Mouse (Mus musculus) erythroblast, embryonic 14.5 days (primary cell): ENCODE results near the gene Spag16. TPM values are rescaled to one million over a fixed set of nuclear protein-coding genes. Genes with fewer than 3 reads are reported as not detected.

Source experiments
- H3K27me3 ChIP-seq: 2 replicates; pipeline ENCODE4 v1.6.1; 2012; ENCODE audit warnings: inconsistent platforms; ENCODE audit not compliant: control insufficient read depth
- H3K36me3 ChIP-seq: 2 replicates; pipeline ENCODE4 v1.6.1; 2012; ENCODE audit warnings: mild to moderate bottlenecking, inconsistent platforms; ENCODE audit not compliant: control insufficient read depth
- H3K4me1 ChIP-seq: 2 replicates; pipeline ENCODE4 v1.6.1; 2012; ENCODE audit warnings: inconsistent platforms; ENCODE audit not compliant: control insufficient read depth
- H3K4me3 ChIP-seq: replicated peaks from 2 replicates; pipeline ENCODE3; 2012; ENCODE audit warnings: moderate library complexity, mild to moderate bottlenecking, inconsistent platforms
- H3K9me3 ChIP-seq: 2 replicates; pipeline ENCODE4 v1.6.1; 2012; ENCODE audit warnings: low read length, inconsistent platforms, mixed read lengths; ENCODE audit not compliant: control insufficient read depth
- GATA1 ChIP-seq: IDR thresholded peaks from 2 replicates; pipeline ENCODE4 v1.6.1; 2012; ENCODE audit warnings: low read length, inconsistent platforms, mixed read lengths
- TAL1 ChIP-seq: IDR thresholded peaks from 3 replicates; pipeline ENCODE4 v1.6.1; 2012; ENCODE audit warnings: low read length, inconsistent platforms, mixed read lengths
- polyA plus RNA-seq: library from polyadenylated mRNA; stranded (reverse); fragments of >175 nt; gene quantifications from 2 replicates; pipeline ENCODE4 v1.2.3, GENCODE M21; 2012

Spag16 gene
- polyA plus RNA-seq, 1 experiment = not detected

DNA sequence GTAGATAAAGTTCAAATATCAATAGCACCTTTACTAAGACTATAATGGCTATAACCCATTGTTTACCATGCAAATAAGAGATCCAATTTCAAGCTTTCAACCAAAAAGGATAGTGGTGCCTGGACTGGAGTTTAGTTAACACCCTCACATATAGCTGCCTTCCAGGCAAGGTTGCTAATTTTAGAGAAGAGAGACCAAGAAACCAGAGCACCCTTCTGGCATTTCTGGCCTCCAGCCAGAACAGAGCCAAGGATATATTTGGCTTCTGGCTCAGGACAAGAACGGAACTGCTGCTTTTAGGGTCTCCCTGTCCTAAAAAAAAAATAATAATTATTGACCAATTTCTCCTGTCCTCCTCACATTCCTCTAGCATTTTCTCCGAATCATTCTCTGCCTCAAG lies 703.0 kb downstream of the Spag16 start:
- Histone ChIP-seq H3K4me1 (no peaks in the 10 kb centered on the region), H3K36me3 (no peaks in the 10 kb centered on the region), H3K4me3 (no peak overlapping the region), H3K9me3 (no peaks in the 10 kb centered on the region), H3K27me3 (no peaks in the 10 kb centered on the region)
- TF ChIP-seq GATA1 = no peak
- TF ChIP-seq TAL1 = no peak

DNA sequence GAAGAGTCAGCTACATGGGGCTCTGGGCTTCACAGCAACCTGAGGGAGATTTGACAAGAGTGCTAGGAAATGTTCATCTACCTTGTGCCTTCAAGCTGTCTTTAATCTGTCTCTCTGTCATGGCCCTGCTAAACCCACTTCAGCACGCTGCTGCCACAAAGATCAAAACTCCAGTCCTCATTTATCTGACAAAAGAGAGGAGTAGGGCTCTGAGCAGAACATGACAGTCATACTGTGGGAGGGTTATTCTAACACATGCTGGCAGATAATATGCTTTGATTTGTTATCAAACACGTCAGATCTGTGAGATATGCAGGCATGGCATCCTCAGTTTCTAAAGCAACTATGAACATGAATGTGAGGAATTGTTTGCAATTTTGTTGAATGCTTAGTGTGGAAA lies 725.1 kb downstream of the Spag16 start:
- TF ChIP-seq TAL1 (no peak), GATA1 (no peak)
- no peaks in the 10 kb centered on the region for H3K36me3 ChIP-seq
- H3K4me1 ChIP-seq = no peaks in the 10 kb centered on the region
- H3K27me3 ChIP-seq = no peaks in the 10 kb centered on the region
- no peak overlapping the region for H3K4me3 ChIP-seq
- H3K9me3 ChIP-seq = no peaks in the 10 kb centered on the region

DNA sequence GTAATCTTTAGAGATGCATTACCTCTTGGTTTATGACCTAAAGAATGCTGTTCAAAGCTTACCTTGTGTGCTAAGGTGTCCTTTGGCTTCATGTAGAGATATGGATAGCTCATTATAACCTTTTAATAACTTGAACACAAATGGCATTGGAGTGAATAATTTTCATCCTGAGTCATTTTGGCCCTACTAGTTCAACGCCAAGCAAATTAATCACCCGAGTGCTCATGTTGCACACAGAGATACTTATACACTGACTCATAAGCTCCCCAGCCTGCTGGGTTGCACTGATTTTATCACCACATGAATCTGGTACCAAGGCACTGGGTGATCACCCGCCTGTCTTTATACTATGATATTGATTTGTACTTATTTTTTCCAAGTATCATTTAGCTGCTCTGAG lies 795.0 kb downstream of the Spag16 start:
- Histone ChIP-seq H3K36me3 (no peaks in the 10 kb centered on the region), H3K4me3 (no peak overlapping the region), H3K27me3 (no peaks in the 10 kb centered on the region), H3K4me1 (no peaks in the 10 kb centered on the region), H3K9me3 (peaks cover 2% of the 10 kb centered on the region; the same call in 1 of the 2 replicates)
- TF ChIP-seq TAL1 (no peak), GATA1 (no peak)

DNA sequence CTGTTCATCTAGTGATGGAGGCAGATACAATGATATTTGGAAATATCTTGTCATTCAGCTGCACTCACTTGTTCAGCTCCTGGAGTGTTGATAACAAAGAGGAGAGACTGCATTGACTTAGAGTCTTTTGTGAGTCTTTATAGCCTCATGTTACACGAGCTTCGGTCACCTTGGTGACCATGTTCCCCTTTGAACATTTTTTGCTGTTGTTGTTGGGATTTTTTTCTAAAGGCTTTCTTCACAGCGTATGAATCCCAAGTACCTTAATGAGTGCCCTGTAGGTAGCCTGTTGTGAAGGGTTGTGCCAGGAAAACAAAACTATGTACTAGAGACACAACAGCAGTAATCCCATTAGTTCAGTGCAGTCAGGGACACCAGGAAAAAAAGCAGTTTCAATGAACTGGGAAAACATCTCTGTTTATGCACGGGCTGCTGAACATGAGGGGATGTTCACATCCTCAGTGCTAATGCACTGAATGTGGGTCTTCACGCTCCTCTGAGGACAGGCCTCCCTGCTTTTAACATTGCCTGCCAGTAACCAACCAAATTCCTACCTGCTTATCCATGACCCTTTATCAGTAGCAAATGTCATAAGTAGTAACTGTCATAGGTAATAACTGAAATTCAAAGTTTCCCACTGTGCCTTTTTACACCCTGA lies 798.2 kb downstream of the Spag16 start:
- Histone ChIP-seq H3K4me1 (no peaks in the 10 kb centered on the region), H3K9me3 (peaks cover 3% of the 10 kb centered on the region; the same call in 1 of the 2 replicates), H3K36me3 (no peaks in the 10 kb centered on the region), H3K4me3 (no peak overlapping the region), H3K27me3 (no peaks in the 10 kb centered on the region)
- TF ChIP-seq TAL1 = no peak
- no peak for TF ChIP-seq GATA1

DNA sequence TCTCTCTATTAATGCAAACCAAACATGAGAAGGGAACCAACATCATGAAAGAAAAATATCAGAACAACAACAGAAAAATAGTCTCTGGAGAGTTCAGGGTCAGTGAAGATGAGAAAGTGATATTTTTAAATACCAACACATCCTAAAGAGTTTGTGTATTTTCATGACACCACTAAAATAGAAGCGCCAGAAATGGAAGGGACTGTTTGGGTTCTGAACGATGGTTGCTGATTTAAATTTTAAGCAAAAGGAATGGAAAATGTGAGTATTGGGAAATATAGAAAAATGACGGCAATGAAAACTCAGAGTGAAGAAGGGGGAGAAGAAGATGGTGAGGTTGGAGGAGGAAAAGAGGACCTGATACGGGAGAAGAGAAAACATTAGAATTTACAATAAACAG lies 825.9 kb downstream of the Spag16 start:
- Histone ChIP-seq H3K9me3 (peaks cover 5% of the 10 kb centered on the region; the same call in 1 of the 2 replicates), H3K4me3 (no peak overlapping the region), H3K36me3 (no peaks in the 10 kb centered on the region), H3K27me3 (no peaks in the 10 kb centered on the region), H3K4me1 (no peaks in the 10 kb centered on the region)
- TF ChIP-seq TAL1 = no peak
- TF ChIP-seq GATA1 = no peak

DNA sequence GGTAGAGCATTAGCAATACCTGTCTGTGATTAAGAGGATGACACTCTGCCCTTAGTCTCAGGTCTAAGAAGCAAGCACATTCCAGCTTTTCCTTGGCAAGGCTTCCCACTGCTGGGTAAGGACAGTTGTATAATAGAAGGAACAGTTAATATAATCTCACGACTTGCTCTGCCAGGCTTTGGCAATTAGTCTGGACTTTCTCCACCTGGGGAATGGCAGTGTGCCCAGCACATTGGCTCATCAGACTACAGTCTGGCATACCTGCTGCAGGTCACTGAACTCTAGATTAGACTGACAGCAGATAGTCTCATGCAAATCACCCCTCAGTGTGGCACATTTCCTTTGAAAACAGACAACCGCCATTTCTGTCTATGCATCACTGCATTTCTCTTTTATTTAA lies 865.8 kb downstream of the Spag16 start:
- Histone ChIP-seq H3K36me3 (no peaks in the 10 kb centered on the region), H3K27me3 (no peaks in the 10 kb centered on the region), H3K4me1 (no peaks in the 10 kb centered on the region), H3K9me3 (peaks cover 3% of the 10 kb centered on the region; the same call in 1 of the 2 replicates), H3K4me3 (no peak overlapping the region)
- TF ChIP-seq GATA1 = no peak
- TF ChIP-seq TAL1 = no peak

DNA sequence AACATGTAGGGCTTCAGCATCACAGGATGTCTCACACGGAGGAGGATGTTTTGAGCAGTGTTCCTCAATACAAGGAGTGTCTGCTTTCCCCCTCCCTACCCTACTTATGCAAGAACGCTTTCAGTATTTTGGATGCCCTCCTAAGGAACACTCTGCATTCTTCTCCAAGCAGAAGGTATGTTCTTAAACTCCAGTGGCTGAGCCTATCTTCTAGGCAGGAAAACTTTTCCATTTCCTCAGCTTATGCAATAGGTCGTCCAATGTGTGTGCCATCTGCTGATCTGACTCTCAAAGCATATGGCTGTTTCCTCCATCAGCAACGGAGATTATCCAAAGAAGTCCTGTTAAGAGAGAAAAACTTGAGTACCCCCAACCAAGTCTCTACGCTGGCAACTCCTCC lies 873.5 kb downstream of the Spag16 start:
- H3K4me3 ChIP-seq = no peak overlapping the region
- TF ChIP-seq GATA1 = no peak
- TF ChIP-seq TAL1 = no peak
- H3K9me3 ChIP-seq = peaks cover 15% of the 10 kb centered on the region

DNA sequence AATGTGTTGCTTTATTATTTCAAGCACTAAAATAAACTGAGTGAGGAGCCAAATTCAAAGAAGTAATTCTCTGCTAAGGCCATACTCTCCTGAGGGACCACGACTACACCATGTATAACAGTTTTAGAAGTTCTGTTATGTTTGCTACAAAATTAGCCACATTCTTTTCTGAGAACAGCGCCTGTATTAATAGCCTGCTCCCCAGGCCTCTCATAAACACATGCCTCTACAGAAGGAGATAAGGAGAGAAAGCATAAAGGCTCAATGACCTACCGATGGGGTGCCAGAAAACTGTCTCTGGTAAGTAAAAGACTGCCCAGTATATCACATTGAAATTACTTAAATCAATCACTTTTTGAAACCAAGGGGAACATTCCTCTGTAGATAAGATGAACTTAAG lies 877.2 kb downstream of the Spag16 start:
- no peaks in the 10 kb centered on the region for H3K9me3 ChIP-seq

More for the DNA sequence above, 873.5 kb downstream of the Spag16 start:
- Histone ChIP-seq H3K27me3 (no peaks in the 10 kb centered on the region), H3K36me3 (no peaks in the 10 kb centered on the region), H3K4me1 (no peaks in the 10 kb centered on the region)

DNA sequence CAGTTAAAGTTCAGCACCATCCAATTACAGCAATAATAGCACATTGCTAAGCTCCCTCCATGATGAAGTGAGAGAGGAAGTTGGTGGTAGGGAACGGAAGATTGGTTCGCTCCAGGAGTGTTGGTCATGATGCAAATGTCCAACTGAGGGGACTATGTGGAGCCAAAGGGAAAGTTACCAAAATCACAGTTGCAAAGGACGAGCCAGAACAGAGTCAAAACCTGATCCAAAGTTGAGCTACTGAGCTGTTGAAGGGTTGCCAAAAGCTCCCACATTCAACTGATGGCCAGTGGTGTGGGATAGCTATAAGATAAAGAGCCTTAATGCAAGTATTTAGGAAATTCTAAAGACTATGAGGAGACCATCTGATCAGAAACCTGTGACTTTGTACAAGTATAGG lies 879.1 kb downstream of the Spag16 start:
- no peak for TF ChIP-seq TAL1
- TF ChIP-seq GATA1 = no peak
- H3K9me3 ChIP-seq = no peaks in the 10 kb centered on the region
- no peaks in the 10 kb centered on the region for H3K27me3 ChIP-seq
- H3K4me3 ChIP-seq = no peak overlapping the region
- H3K36me3 ChIP-seq = no peaks in the 10 kb centered on the region
- no peaks in the 10 kb centered on the region for H3K4me1 ChIP-seq

More for the DNA sequence above, 877.2 kb downstream of the Spag16 start:
- Histone ChIP-seq H3K4me3 (no peak overlapping the region), H3K4me1 (no peaks in the 10 kb centered on the region), H3K36me3 (no peaks in the 10 kb centered on the region), H3K27me3 (no peaks in the 10 kb centered on the region)
- no peak for TF ChIP-seq GATA1
- TF ChIP-seq TAL1 = no peak

DNA sequence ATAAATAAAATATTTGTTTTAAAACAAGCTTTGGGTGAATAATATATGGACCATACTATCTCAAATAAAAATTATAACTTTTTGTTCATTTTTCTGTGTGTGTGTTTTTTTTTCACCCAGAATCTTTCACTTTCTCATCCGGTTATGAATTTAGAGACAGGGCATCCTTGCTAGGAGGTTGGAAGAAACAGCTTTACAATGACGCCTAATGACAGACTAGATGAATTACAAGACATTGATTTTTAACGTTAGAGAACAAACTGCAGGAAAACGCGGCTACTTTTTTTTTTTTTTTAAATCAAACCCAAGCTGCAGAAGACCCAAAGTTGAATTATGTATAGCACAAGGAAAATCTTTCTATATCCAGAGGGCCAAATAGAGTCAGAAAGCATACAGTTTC lies 898.3 kb downstream of the Spag16 start:
- Histone ChIP-seq H3K9me3 (no peaks in the 10 kb centered on the region), H3K4me1 (no peaks in the 10 kb centered on the region), H3K36me3 (no peaks in the 10 kb centered on the region), H3K27me3 (no peaks in the 10 kb centered on the region), H3K4me3 (no peak overlapping the region)
- TF ChIP-seq TAL1 (no peak), GATA1 (no peak)
